Mouse (Mus musculus) E14TG2a.4 (cell line): ENCODE results near the gene P2rx7.

Source experiments
- H3K27me3 ChIP-seq: 2 replicates; pipeline ENCODE4 v1.6.1; 2014; ENCODE audit warnings: low read length, control low read depth; ENCODE audit not compliant: insufficient read depth
- H3K36me3 ChIP-seq: 2 replicates; pipeline ENCODE4 v1.6.1; 2014; ENCODE audit warnings: low read length, control low read depth; ENCODE audit not compliant: insufficient read depth
- H3K4me1 ChIP-seq: replicated peaks from 2 replicates; pipeline ENCODE4 v1.6.1; 2014; ENCODE audit warnings: low read depth, low read length, control low read depth
- H3K4me3 ChIP-seq: replicated peaks from 2 replicates; pipeline ENCODE4 v1.5.1; 2014; ENCODE audit warnings: mild to moderate bottlenecking, low read length
- H3K9me3 ChIP-seq: 2 replicates; pipeline ENCODE4 v1.6.1; 2014; ENCODE audit warnings: low read length, control low read depth
- CTCF ChIP-seq: conservative IDR thresholded peaks from 2 replicates; pipeline ENCODE4 v1.5.1; 2014; ENCODE audit warnings: low read length
- NANOG ChIP-seq: IDR thresholded peaks from 2 replicates; pipeline ENCODE4 v1.6.1; 2014; ENCODE audit warnings: borderline replicate concordance, low read length, mixed read lengths
- POU5F1 ChIP-seq: IDR thresholded peaks from 2 replicates; pipeline ENCODE4 v1.6.1; 2014; ENCODE audit warnings: low read length, borderline replicate concordance

Gene P2rx7

GRCm38 (mm10) chr5:122643701-122644100 lies at the start of gene P2rx7:
Gene P2rx7 (plus strand): TSS chr5:122643911.
- Histone ChIP-seq H3K27me3 (peaks cover 47% of the 10 kb centered on the region), H3K9me3 (peaks cover 18% of the 10 kb centered on the region), H3K36me3 (no peaks in the 10 kb centered on the region), H3K4me1 (peaks cover 19% of the 10 kb centered on the region), H3K4me3 (peak within 1 kb of the TSS; percentile 60)
- no peak for TF ChIP-seq POU5F1
- no peak for TF ChIP-seq NANOG
- no peak for TF ChIP-seq CTCF

GRCm38 (mm10) chr5:122595470-122595869 lies 48.2 kb upstream of the P2rx7 start:
- H3K4me1 ChIP-seq: no peaks in the 10 kb centered on the region
- no peak for TF ChIP-seq CTCF
- TF ChIP-seq NANOG: no peak
- no peak for TF ChIP-seq POU5F1
- no peak overlapping the region for H3K4me3 ChIP-seq
- H3K27me3 ChIP-seq: no peaks in the 10 kb centered on the region
- no peaks in the 10 kb centered on the region for H3K9me3 ChIP-seq
- peaks cover 5% of the 10 kb centered on the region; the same call in 1 of the 2 replicates for H3K36me3 ChIP-seq

DNA sequence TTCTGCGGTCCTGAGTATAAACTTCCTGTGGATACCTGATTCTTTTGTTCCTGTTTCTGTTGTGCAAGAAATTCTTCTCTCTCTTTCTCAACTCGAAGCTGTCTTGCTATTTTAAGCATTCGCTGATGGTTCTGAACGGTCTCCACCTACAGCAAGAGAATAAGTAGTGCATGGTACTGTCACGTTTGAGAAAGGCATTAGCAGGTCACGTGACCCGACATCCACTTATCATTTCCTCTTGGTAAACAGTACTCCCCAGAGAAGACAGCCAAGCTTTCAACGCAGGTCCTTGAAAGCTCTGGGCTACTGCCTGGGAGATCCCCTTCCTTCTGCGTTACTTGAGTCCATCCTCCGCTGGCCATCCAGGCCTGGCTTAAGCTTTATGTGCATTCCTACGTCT lies 41.5 kb upstream of the P2rx7 start:
- Histone ChIP-seq H3K9me3 (no peaks in the 10 kb centered on the region), H3K36me3 (peaks cover 17% of the 10 kb centered on the region), H3K4me1 (no peaks in the 10 kb centered on the region), H3K4me3 (no peak overlapping the region), H3K27me3 (no peaks in the 10 kb centered on the region)
- TF ChIP-seq CTCF (no peak), POU5F1 (no peak), NANOG (no peak)

GRCm38 (mm10) chr5:122604894-122605293 lies 38.8 kb upstream of the P2rx7 start:
- peaks cover 24% of the 10 kb centered on the region for H3K36me3 ChIP-seq
- TF ChIP-seq POU5F1: no peak
- no peak for TF ChIP-seq CTCF
- no peak for TF ChIP-seq NANOG
- no peaks in the 10 kb centered on the region for H3K27me3 ChIP-seq
- H3K4me1 ChIP-seq: no peaks in the 10 kb centered on the region
- H3K4me3 ChIP-seq: no peak overlapping the region
- no peaks in the 10 kb centered on the region for H3K9me3 ChIP-seq

- Histone ChIP-seq H3K4me3 (no peak overlapping the region), H3K4me1 (peaks cover 10% of the 10 kb centered on the region), H3K27me3 (0 out of 2 replicates have a peak, but pooled peaks cover under 1% of the 10 kb centered on the region), H3K9me3 (no peaks in the 10 kb centered on the region), H3K36me3 (0 out of 2 replicates have a peak, but pooled peaks cover 7% of the 10 kb centered on the region)
- no peak for TF ChIP-seq CTCF
- TF ChIP-seq POU5F1: no peak
- no peak for TF ChIP-seq NANOG
Measured at GRCm38 (mm10) chr5:122611651-122612050, 32.1 kb upstream of the P2rx7 start.

DNA sequence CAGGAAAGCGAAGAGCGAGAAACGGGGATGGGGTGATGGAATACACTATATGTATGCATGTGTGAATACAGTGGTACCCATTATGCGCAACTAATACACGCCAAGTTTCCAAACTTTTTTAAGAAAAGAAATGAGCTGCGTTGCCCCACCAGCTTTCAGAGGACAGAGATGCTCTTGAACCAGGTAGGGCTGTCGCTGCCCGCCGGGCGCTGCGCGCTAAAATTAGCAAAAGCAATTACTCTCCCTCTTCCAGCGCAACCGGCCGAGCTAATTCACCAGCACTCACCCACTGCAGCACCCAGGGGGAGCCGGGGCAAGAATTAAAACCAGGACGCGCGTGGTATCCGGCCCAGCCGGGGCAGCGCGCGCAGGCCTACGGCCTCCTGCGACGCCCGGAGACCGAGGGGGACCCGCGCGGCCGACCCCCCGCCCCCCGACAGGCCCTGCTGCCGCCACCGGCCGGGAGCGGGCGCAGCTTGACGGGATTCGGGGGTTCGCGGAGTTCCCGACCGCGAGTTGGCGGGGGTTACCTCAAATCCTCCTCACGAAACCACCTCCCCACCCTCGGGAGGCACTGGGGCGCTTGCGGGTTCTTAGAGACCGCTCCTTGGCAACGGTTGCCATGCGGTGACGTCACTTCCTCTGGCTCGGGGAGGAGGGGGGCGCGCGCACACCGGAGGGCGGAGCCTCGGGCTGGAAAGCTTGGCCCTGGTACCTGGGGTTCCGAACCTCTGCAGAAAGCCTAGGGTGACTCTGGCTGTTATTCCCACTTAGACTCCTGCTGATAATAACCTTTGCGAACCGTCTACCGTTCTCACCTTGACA lies 29.6 kb upstream of the P2rx7 start, which contains the start of gene Ift81:
Gene Ift81 (minus strand): TSS at position 611 of the 825 bp plus-strand sequence.
- Histone ChIP-seq H3K4me3 (peak within 1 kb of the TSS; percentile 89), H3K36me3 (0 out of 2 replicates have a peak, but pooled peaks cover 3% of the 10 kb centered on the region), H3K9me3 (no peaks in the 10 kb centered on the region), H3K4me1 (peaks cover 10% of the 10 kb centered on the region), H3K27me3 (peaks cover 20% of the 10 kb centered on the region)
- TF ChIP-seq CTCF (no peak), POU5F1 (no peak), NANOG (no peak)

DNA sequence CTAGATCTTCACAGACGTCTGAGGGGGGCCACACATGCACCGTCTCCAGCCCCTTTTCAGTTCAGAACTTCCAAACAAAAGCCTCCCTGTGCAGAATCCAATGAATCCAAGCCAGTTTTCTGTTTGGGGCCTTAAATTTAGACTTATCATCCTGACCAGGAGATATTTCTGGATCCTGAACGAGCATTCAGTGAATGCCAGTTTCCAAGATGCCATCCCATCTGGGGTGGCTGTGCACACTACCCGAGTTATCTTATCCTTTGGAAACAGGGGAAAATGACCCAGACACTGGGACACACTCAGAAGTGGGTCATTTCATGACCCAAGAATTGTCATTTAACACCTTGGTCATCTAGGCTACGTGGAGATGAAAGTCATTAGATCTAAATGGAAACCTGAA lies 26.0 kb upstream of the P2rx7 start:
- TF ChIP-seq CTCF (no peak), NANOG (no peak), POU5F1 (no peak)
- H3K4me1 ChIP-seq: peaks cover 13% of the 10 kb centered on the region
- H3K36me3 ChIP-seq: no peaks in the 10 kb centered on the region
- H3K4me3 ChIP-seq: no peak overlapping the region
- peaks cover 20% of the 10 kb centered on the region for H3K27me3 ChIP-seq
- H3K9me3 ChIP-seq: no peaks in the 10 kb centered on the region

DNA sequence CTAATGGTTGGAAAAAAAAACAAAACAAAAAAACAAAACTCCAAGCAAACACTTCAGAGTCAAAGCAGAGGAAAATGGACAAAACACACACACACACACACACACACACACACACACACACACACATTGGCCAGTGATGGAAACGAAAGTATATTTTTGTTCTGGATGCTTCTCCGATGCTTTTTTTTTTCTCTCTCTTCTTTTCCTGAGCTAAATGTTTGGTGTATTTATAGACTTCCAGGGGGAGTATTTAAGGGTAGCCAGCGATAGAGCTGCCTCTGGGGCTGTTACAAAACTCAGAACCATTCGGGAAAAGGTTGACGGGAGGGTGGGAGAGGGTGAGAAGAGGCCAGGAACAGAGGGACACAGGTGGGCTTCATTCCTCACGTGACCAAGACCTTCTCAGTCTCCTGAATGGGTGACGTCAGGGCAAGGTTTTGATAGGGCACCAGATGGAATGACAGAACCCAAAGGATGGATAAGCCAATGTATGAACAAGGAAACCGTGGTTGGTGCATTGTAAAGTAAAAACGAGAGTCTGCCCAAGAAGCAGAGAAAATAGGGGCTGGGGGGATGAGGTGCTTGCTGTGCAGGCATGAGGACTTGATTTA lies 23.9 kb upstream of the P2rx7 start:
- Histone ChIP-seq H3K27me3 (peaks cover 20% of the 10 kb centered on the region), H3K4me3 (no peak overlapping the region)
- TF ChIP-seq NANOG: no peak
- no peak for TF ChIP-seq CTCF

DNA sequence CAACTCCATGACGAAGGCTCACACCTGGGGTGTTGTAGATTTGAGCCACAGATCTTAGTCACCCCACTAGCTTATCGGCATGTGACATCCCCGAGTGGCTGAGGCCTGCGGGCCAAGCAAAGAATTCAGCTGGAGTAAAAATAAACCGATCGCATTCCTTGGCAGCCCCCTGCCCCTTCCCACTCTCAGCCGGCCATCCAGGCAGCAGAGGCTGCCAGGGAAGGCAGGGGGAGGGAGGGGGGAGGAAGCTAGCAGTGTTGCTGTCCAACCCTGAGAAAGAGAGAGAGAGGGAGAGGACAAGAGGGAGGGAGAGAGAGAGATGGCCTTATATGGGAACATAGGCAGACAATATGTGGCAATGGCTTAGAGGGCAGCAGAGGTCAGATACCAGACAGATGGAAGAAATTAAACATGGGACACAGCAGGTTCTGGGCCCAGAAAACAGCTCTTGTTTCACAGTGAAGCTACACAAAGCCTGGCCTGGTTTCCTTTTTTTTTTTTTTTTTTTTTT lies 22.3 kb upstream of the P2rx7 start:
- Histone ChIP-seq H3K9me3 (no peaks in the 10 kb centered on the region), H3K36me3 (no peaks in the 10 kb centered on the region), H3K4me1 (peaks cover 35% of the 10 kb centered on the region), H3K4me3 (no peak overlapping the region), H3K27me3 (peaks cover 20% of the 10 kb centered on the region)
- no peak for TF ChIP-seq POU5F1
- no peak for TF ChIP-seq CTCF
- no peak for TF ChIP-seq NANOG

More for the DNA sequence above, 23.9 kb upstream of the P2rx7 start:
- Histone ChIP-seq H3K36me3 (no peaks in the 10 kb centered on the region), H3K9me3 (no peaks in the 10 kb centered on the region), H3K4me1 (peaks cover 20% of the 10 kb centered on the region)
